9 mouse cellular contexts compared by ENCODE assay signal in the genomic region with DNA sequence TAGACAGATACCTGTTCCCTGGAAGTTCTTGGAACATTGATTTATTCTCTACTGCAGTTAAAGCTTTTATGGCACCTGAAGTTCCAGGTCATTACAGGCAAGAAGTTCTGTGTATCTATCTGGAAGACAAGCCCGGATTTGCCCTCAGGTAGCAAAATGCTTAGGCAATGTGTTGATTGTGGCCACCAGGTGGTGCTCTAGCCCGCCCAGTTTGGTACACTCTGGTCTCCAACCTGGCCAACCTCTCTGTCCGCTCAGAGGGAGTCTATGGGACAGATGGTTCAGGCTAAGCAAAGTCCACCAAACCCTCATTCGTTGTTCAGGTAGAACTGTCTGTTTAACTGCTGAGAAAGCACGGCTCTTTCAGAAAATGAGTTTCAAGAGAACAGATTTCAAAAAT. TPM values are rescaled to one million over a fixed set of nuclear protein-coding genes. Genes with fewer than 3 reads are reported as not detected.
DNase-seq lines count a peak whose midpoint lies in the region.
"Had no signal": no experiment of that assay in that cellular context is flagged by ENCODE, and none has a peak within 500 bp of the region (broad histone marks: within the 10 kb centered on the region; RNA-seq: fewer than 3 reads in every experiment).

No protein-coding gene starts in this region.

- 38% methylated on average over 5 of the region's 5 CpGs for WGBS in forebrain, embryonic 10.5 days

- no peaks in the 10 kb centered on the region for H3K4me1 ChIP-seq in forebrain, embryonic 10.5 days
- H3K4me1 ChIP-seq: liver, embryonic 15.5 days had no signal

- no peaks in the 10 kb centered on the region for H3K9me3 ChIP-seq in forebrain, embryonic 10.5 days
- H3K9me3 ChIP-seq: liver, embryonic 15.5 days had no signal

- intact Hi-C loops in heart, postnatal 14 days (cut with DNase I): loop anchor here (2.0 kb wide), 2 partner anchors 248 to 506 kb away; no protein-coding TSS in a partner anchor

- H3K4me3 ChIP-seq in forebrain, embryonic 10.5 days: no peak overlapping the region
- H3K4me3 ChIP-seq: liver, embryonic 15.5 days had no signal

- H3K27me3 ChIP-seq in forebrain, embryonic 10.5 days (ENCODE audit: poor library complexity, severe bottlenecking): no peaks in the 10 kb centered on the region

- H3K27ac ChIP-seq in forebrain, embryonic 10.5 days: no peak overlapping the region
- H3K27ac ChIP-seq: liver, embryonic 15.5 days had no signal

- peak; percentile 51 for DNase-seq in Muller cell, postnatal 12 days (ENCODE audit: inconsistent ontology term)
- DNase-seq in c-Kit-positive CD71-negative TER-119-negative erythroid progenitor cells, embryonic 14.5 days (ENCODE audit: low read depth): peak; percentile 50
- DNase-seq in forebrain, embryonic 10.5 days (ENCODE audit: extremely low spot score, low spot score): peak; percentile 67
- peak; percentile 76 to 86 for DNase-seq in heart, postnatal 14 days
- peak; percentile 46 to 76 for DNase-seq in layer of hippocampus, adult 8-10 months (ENCODE audit: low spot score in 2 of 2)
- DNase-seq in lung, postnatal 25 days (ENCODE audit: low spot score): peak; percentile 71
- peak; percentile 81 for DNase-seq in right cerebral cortex, postnatal 4 days
- peak; percentile 45 to 80 for DNase-seq in urinary bladder, postnatal 4 days (ENCODE audit: low spot score in 2 of 2)

- H3K36me3 ChIP-seq in forebrain, embryonic 10.5 days (replicated peaks): no peaks in the 10 kb centered on the region
- H3K36me3 ChIP-seq: liver, embryonic 15.5 days had no signal

RNA-seq across cellular contexts. Expression of a gene that starts 36.8 kb away (rescaled TPM):
- polyA plus RNA-seq in forebrain, embryonic 10.5 days (2016; fragmentation: Nextera tagmentation; extraction: Ambion mirVana): 538 and 552 TPM in 2 replicates
- 10 to 100 TPM; 51.9 to 62.9 TPM for total RNA-seq in heart, postnatal 14 days (2021)
- 10 to 100 TPM; 74.6 to 85.5 (median 80.0) TPM for total RNA-seq in layer of hippocampus, adult 8-10 months (2022)
